Mouse (Mus musculus): Measurements from ENCODE around the gene Hist1h1t.

- TF ChIP-seq CTCF (IDR thresholded peaks at IDR 0.05; ENCODE audit: control insufficient read depth, insufficient read depth, low read length) (no peak), POLR2A (IDR thresholded peaks at IDR 0.05; ENCODE audit: borderline replicate concordance, control insufficient read depth, low read depth, low read length) (peak; percentile 98)
Measured at GRCm38 (mm10) chr13:23739069-23739921, 43.7 kb downstream of the Hist1h1t start.
